Mouse (Mus musculus): ENCODE measurements at regions not wholly inside any gene's neighbourhood (a gene's known extent, or its start where the extent isn't known, plus 50 kb on each side); places are given as distances from the start of the nearest gene placed in this dataset.
"Not testable (repeated sequence)": the region's sequence is repeated elsewhere in the genome, so short reads cannot be mapped to it uniquely, and the experiment has no call there.

DNA sequence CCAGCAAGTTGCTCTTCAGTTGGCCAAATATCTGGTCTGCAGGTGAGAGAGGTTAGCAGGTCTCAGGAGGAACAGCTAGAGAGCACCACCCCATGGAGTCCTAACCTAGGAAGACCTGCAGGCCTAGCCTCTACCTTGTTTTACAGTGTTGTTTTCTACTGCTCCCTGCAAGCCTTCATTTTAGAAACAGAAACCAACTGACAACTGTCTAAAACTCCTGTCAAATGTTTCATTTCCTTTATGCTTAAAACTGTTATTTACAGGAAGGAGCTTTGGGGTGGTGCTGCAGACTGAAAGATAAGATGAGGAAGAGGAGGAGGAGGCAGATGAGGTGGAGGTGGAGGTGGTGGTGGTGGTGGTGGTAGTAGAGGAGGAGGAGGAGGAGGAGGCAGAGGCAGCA is 96.6 kb upstream of the Selenop start:
- no peak for DNase-seq

DNA sequence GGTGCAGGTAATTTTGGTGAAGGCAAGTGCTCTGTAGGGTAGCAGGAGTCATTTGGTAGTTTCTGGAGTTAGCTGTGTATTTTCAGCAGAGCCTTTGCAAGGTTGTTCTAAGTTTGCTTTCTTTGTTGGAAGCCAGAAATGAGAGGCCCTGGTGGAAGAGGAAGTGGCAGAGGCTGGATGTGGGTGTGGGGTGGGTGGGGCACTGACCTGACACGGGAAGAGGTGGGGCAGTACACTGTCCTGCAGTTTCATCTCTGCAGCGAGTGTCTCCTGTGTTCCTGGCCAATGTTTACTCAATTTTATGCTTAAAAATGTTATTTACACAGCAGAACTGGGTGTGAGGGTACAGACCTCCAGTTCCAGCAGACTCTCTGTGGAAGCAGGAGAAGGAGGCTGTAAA is 94.3 kb upstream of the Selenop start:
- DNase-seq = no peak

DNA sequence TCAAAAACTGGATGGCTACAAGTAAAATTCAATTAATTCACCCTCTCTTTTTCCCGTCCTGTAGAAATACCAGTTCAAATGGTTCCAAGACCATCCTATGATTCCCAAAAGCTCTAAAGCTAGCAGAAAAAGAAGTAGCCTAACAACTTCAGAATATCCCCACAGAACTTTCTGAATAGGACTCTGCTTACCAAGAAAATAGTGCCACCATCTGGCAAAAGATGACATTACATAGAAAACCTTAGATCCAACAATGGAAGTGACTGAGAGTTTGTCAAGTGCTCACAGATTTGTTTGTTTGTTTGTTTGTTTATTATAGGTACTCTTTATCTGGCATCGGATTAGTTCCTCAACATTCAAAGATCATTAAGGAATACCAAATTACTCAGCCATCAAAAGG is 93.5 kb upstream of the Selenop start:
- DNase-seq = no peak

DNA sequence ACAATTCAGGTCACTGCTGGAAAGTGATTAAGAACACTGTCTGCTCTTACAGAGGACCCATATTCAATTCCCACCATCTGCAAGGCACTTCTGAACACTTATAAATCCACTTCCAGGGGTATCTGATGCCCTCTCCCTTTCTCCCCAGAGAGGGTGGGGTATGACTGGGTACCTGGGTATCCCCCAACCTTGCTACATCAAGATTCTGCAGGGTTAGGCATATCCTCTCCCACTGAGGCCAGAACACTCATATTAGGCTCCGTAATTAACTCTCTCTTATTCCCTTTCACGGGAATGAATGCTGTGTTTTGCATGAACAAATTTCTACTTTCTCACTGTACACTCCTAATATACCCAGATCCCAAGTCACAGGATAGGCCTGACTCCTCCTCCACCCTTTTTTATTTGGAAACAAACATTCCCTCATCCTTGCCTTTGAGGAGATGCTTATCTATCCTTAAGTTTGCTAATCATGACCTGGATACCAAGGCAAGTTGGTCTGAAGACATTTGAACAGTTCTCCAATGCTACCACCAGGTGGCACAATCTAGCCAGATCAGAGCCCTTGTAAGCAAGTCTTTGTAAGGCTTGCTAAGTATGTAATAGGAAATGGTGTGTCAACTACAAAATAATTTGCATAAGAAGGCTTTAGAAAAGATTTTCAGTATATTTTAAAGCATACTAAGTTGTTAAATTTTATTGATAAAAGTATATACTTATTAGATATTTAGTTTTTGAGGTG is 66.3 kb upstream of the Selenop start:
- DNase-seq = peak; percentile 16 to 17

DNA sequence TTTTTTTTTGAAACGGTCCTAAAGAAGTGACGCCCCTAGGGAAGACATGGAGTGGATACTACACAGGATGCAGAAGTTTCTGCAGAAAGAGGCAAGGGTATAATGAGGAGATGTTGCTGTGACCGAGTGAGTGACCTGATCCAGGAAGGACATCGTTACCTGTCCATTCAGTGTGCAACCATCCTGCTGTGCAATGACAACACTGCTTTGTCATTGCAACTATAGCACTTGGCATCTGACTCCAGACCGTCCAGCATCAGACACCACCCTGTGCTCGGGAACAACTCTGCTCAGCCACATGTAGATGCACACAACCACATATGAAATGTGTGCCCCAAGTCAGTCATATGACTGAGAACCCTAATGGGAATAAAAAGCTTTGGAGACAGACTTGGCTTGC is 62.8 kb upstream of the Selenop start:
- DNase-seq = no peak

DNA sequence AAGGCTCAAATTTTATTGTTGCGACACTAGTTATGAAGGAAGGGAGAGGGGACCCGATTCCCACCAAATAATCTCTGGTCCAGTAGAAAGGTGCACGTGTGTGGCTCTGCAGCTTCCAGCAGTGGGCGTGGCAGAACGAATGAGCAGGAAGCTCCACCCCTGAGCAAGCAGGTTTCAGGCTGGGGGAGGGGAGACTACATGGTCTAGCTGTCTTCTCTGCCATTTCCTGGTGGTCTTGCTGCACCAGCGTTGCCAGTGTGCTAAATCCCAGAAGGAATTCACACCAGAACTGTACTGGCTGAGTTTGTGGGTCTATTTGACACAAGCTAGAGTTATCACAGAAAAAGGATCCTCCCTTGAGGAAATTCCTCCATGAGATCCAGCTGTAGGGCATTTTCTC is 62.3 kb upstream of the Selenop start:
- not testable (repeated sequence) for DNase-seq

DNA sequence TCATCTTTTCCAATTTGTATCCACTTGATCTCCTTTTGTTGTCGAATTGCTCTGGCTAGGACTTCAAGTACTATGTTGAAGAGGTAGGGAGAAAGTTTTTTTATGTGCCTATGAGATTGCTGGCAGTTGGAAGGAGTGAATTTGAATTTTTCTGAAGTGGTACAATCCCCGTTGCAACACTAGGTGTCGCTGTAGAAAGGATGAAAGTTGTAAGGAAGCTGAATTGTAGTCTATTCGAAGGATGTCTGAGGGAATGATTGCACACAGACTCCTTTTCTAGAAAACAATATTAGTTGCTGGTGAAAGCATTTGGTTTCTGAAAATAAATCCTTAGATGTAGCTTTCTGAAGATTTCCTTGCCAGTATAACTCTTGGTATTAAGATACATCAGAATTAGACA is 54.6 kb upstream of the Selenop start:
- peak in 1 of 2 experiments; percentile 15 for DNase-seq

DNA sequence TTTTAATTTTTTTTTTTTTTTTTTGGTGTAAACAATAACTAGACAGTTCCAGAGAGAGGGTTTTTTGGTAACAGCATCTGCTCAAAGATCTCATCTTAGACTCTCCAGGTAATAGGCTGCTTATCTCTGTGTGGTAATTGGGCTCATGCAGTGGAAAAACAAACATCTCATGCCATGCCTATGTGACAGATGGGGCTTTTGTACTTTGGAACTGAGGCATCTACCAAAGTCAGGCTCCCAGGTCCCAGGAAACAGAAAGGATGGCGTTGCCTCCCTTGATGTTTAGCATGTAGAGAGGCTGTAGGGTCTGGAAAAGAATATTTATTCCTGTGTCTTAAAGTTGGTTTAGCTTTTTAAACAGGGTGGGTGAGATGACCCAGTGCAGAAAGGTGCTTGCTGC is 53.1 kb upstream of the Selenop start:
- DNase-seq = no peak
